Mouse (Mus musculus) heart, postnatal 0 days (tissue): ENCODE data around the gene Enoph1.

Experiments used
- CTCF ChIP-seq: IDR thresholded peaks from 2 replicates; pipeline ENCODE4 v1.5.1; 2016; ENCODE audit warnings: antibody characterized with exemption, control low read depth, low read depth
- EP300 ChIP-seq: IDR thresholded peaks from 2 replicates; pipeline ENCODE4 v1.6.1; 2016; ENCODE audit warnings: antibody characterized with exemption, low read depth

- TF ChIP-seq CTCF (no peak), EP300 (no peak)
Observed at GRCm38 (mm10) chr5:100059326-100059725, 19.5 kb downstream of the Enoph1 start.
